Mouse (Mus musculus) myocyte (in vitro differentiated cells): ENCODE data around the gene Catip.

ENCODE experiments used
- CEBPB ChIP-seq: IDR thresholded peaks from 2 replicates; pipeline ENCODE4 v1.6.1; 2011; ENCODE audit warnings: mild to moderate bottlenecking, moderate library complexity; ENCODE audit not compliant: poor library complexity, insufficient read depth, severe bottlenecking
- E2F4 ChIP-seq: IDR thresholded peaks from one replicate; pipeline ENCODE4 v1.6.1; 2011; ENCODE audit warnings: mild to moderate bottlenecking, control low read depth, moderate library complexity; ENCODE audit not compliant: insufficient read depth
- MAX ChIP-seq: IDR thresholded peaks from one replicate; pipeline ENCODE4 v1.6.1; 2011; ENCODE audit warnings: low read depth, mild to moderate bottlenecking, control low read depth
- MYOD1 ChIP-seq, 3 experiments: IDR thresholded peaks; one replicate each; pipeline ENCODE4 v1.6.1; 2011; ENCODE audit warnings: control low read depth in 2 of 3, low read depth in 2 of 3, mild to moderate bottlenecking in 2 of 3, moderate library complexity in 1 of 3; ENCODE audit not compliant: insufficient read length in 2 of 3, control insufficient read depth in 1 of 3
- MYOG ChIP-seq, 3 experiments: IDR thresholded peaks; one replicate each; pipeline ENCODE4 v1.6.1; 2011; ENCODE audit warnings: control low read depth in 2 of 3, low read depth in 2 of 3, mild to moderate bottlenecking in 2 of 3; ENCODE audit not compliant: insufficient read length in 2 of 3, control insufficient read depth in 1 of 3, insufficient read depth in 1 of 3
- POLR2A ChIP-seq: IDR thresholded peaks from one replicate; pipeline ENCODE4 v1.6.1; 2011; ENCODE audit warnings: low read depth, mild to moderate bottlenecking, control low read depth, moderate library complexity; ENCODE audit not compliant: insufficient read length
- POLR2AphosphoS2 ChIP-seq: IDR thresholded peaks from one replicate; pipeline ENCODE4 v1.6.1; 2011; ENCODE audit warnings: low read depth, control low read depth; ENCODE audit not compliant: insufficient read length
- REST ChIP-seq: IDR thresholded peaks from one replicate; pipeline ENCODE4 v1.6.1; 2011; ENCODE audit warnings: mild to moderate bottlenecking, control low read depth, moderate library complexity; ENCODE audit not compliant: insufficient read depth, insufficient read length
- SRF ChIP-seq: IDR thresholded peaks from one replicate; pipeline ENCODE4 v1.6.1; 2011; ENCODE audit warnings: low read depth; ENCODE audit not compliant: control insufficient read depth, insufficient read length
- TCF3 ChIP-seq: IDR thresholded peaks from one replicate; pipeline ENCODE4 v1.6.1; 2011; ENCODE audit warnings: low read depth, control low read depth; ENCODE audit not compliant: insufficient read length
- USF1 ChIP-seq: IDR thresholded peaks from one replicate; pipeline ENCODE4 v1.6.1; 2011; ENCODE audit warnings: low read depth, mild to moderate bottlenecking, control low read depth, moderate library complexity

- TF ChIP-seq MYOG (IDR thresholded peaks at IDR 0.05; ENCODE audit: control insufficient read depth in 1 of 3, insufficient read depth in 1 of 3, insufficient read length in 2 of 3, low read depth in 2 of 3), result no peak
- TF ChIP-seq CEBPB, result no peak
- no peak for TF ChIP-seq SRF
- no peak for TF ChIP-seq POLR2A
- no peak for TF ChIP-seq E2F4
- TF ChIP-seq POLR2AphosphoS2, result no peak
- no peak for TF ChIP-seq MAX
- no peak for TF ChIP-seq TCF3
- TF ChIP-seq USF1, result no peak
- TF ChIP-seq REST, result no peak
- TF ChIP-seq MYOD1 (IDR thresholded peaks at IDR 0.05; ENCODE audit: control insufficient read depth in 1 of 3, insufficient read length in 2 of 3, low read depth in 2 of 3), result no peak
Measured at GRCm38 (mm10) chr1:74338013-74338412, 23.9 kb upstream of the Catip start.
